Mouse (Mus musculus): ENCODE data around the gene Ang. TPM values are rescaled to one million over a fixed set of nuclear protein-coding genes. Genes with fewer than 3 reads are reported as not detected.

The Ang gene
- polyA plus RNA-seq, 1 experiment: 8.7 TPM

Other genes starting within 250 kb of the Ang start
- gene Tep1, start 220.6 kb upstream of the Ang start, polyA plus RNA-seq (2012; ENCODE audit: insufficient read depth, insufficient read length, missing spikeins): 29.1 and 29.6 TPM in 2 replicates
- 0.32 and 1.4 TPM in 2 replicates for gene Klhl33, start 193.6 kb upstream of the Ang start, polyA plus RNA-seq (2012; ENCODE audit: insufficient read depth, insufficient read length, missing spikeins)
- gene Osgep, start 166.3 kb upstream of the Ang start, polyA plus RNA-seq (2012; ENCODE audit: insufficient read depth, insufficient read length, missing spikeins): 59.2 and 66.9 TPM in 2 replicates
- gene Apex1, start 166.2 kb upstream of the Ang start, polyA plus RNA-seq (2012; ENCODE audit: insufficient read depth, insufficient read length, missing spikeins): 31.0 and 35.3 TPM in 2 replicates
- 44.2 and 46.1 TPM in 2 replicates for gene Pip4p1, start 160.3 kb upstream of the Ang start, polyA plus RNA-seq (2012; ENCODE audit: insufficient read depth, insufficient read length, missing spikeins)
- 84.3 and 92.4 TPM in 2 replicates for gene Pnp, start 160.1 kb upstream of the Ang start, polyA plus RNA-seq (2012; ENCODE audit: insufficient read depth, insufficient read length, missing spikeins)
- gene Gm49342, start 146.6 kb upstream of the Ang start, polyA plus RNA-seq (2012; ENCODE audit: insufficient read depth, insufficient read length, missing spikeins): 11.9 and 19.3 TPM in 2 replicates
- 3.5 and 5.1 TPM in 2 replicates for gene Pnp2, start 135.2 kb upstream of the Ang start, polyA plus RNA-seq (2012; ENCODE audit: insufficient read depth, insufficient read length, missing spikeins)
- 0.91 TPM in 1 of 2 replicates, not detected in the other for gene Rnase10, start 83.4 kb upstream of the Ang start, polyA plus RNA-seq (2012; ENCODE audit: insufficient read depth, insufficient read length, missing spikeins)
- not detected in 2 replicates for gene Rnase9, start 49.3 kb upstream of the Ang start, polyA plus RNA-seq (2012; ENCODE audit: insufficient read depth, insufficient read length, missing spikeins)
- gene Rnase11, start 41.0 kb upstream of the Ang start, polyA plus RNA-seq (2012; ENCODE audit: insufficient read depth, insufficient read length, missing spikeins): not detected in 2 replicates
- not detected in 2 replicates for gene Rnase12, start 33.5 kb upstream of the Ang start, polyA plus RNA-seq (2012; ENCODE audit: insufficient read depth, insufficient read length, missing spikeins)
- not detected in 2 replicates for gene Olfr750, start 16.7 kb upstream of the Ang start, polyA plus RNA-seq (2012; ENCODE audit: insufficient read depth, insufficient read length, missing spikeins)
- 69.1 and 78.8 TPM in 2 replicates for gene Rnase4, start 73 bp upstream of the Ang start, polyA plus RNA-seq (2012; ENCODE audit: insufficient read depth, insufficient read length, missing spikeins)
- gene Eddm3b, start 23.3 kb downstream of the Ang start, polyA plus RNA-seq (2012; ENCODE audit: insufficient read depth, insufficient read length, missing spikeins): not detected in 2 replicates
- 1.3 TPM in 1 of 2 replicates, not detected in the other for gene Rnase6, start 32.8 kb downstream of the Ang start, polyA plus RNA-seq (2012; ENCODE audit: insufficient read depth, insufficient read length, missing spikeins)
- not detected in 2 replicates for gene Rnase1, start 55.6 kb downstream of the Ang start, polyA plus RNA-seq (2012; ENCODE audit: insufficient read depth, insufficient read length, missing spikeins)
- gene Rnase2b, start 71.1 kb downstream of the Ang start, polyA plus RNA-seq (2012; ENCODE audit: insufficient read depth, insufficient read length, missing spikeins): not detected in 2 replicates
- not detected in 2 replicates for gene Ang2, start 108.0 kb downstream of the Ang start, polyA plus RNA-seq (2012; ENCODE audit: insufficient read depth, insufficient read length, missing spikeins)
- gene Ear14, start 112.2 kb downstream of the Ang start, polyA plus RNA-seq (2012; ENCODE audit: insufficient read depth, insufficient read length, missing spikeins): not detected in 2 replicates
- gene Rnase2a, start 165.0 kb downstream of the Ang start, polyA plus RNA-seq (2012; ENCODE audit: insufficient read depth, insufficient read length, missing spikeins): not detected in 2 replicates